In genomic region chr3:89378394-89379067, GRCm38 (mm10) we compare ENCODE assay signal across 8 mouse cellular contexts. TPM values are rescaled to one million over a fixed set of nuclear protein-coding genes. Genes with fewer than 3 reads are reported as not detected.
A peak's percentile ranks its signal among the peaks of the same experiment; 100 is the strongest.
DNase-seq lines count a peak whose midpoint lies in the region; ATAC-seq and TF ChIP-seq lines count a peak whose summit lies in the region.

No protein-coding gene starts in this region.

- peak; percentile 94 for ATAC-seq in kidney, embryonic 14.5 days (ENCODE audit: low FRiP score, low TSS enrichment)
- ATAC-seq in liver, embryonic 16.5 days (ENCODE audit: low read depth): peak; percentile 72
- peak; percentile 91 for ATAC-seq in neural tube, embryonic 14.5 days (ENCODE audit: low read depth)

- H3K9ac ChIP-seq in kidney, embryonic 14.5 days (ENCODE audit: low read depth, low read length): peak overlapping the region; percentile 71
- H3K9ac ChIP-seq in liver, embryonic 16.5 days (ENCODE audit: low read depth, low read length): peak overlapping the region; percentile 52; the same call in 1 of the 2 replicates
- H3K9ac ChIP-seq in neural tube, embryonic 14.5 days (replicated peaks; ENCODE audit: low read depth, low read length): peak overlapping the region; percentile 78

- peak overlapping the region; percentile 14 for H3K4me3 ChIP-seq in bone marrow, adult 2 months (replicated peaks; ENCODE audit: control insufficient read depth, low read depth, low read length)
- H3K4me3 ChIP-seq in embryonic fibroblast, embryonic 13.5 days (ENCODE audit: insufficient read depth, low read length): no peak overlapping the region
- H3K4me3 ChIP-seq in heart, embryonic 10.5 days: peak overlapping the region; percentile 75
- peak overlapping the region; percentile 49 for H3K4me3 ChIP-seq in kidney, embryonic 14.5 days (ENCODE audit: low read length)
- H3K4me3 ChIP-seq in liver, embryonic 16.5 days (ENCODE audit: low read depth, low read length): peak overlapping the region; percentile 54
- H3K4me3 ChIP-seq in neural tube, embryonic 14.5 days (ENCODE audit: low read depth, low read length): peak overlapping the region; percentile 51

- peak overlapping the region; percentile 88 for H3K4me2 ChIP-seq in kidney, embryonic 14.5 days (replicated peaks; ENCODE audit: low read depth, low read length)
- peak overlapping the region; percentile 69 for H3K4me2 ChIP-seq in liver, embryonic 16.5 days (ENCODE audit: low read depth, low read length)
- peak overlapping the region; percentile 95 for H3K4me2 ChIP-seq in neural tube, embryonic 14.5 days (ENCODE audit: low read depth, low read length)

- no peak; the same call in 1 of the 2 replicates for TF ChIP-seq POLR2A in bone marrow, adult 2 months (IDR thresholded peaks at IDR 0.05; ENCODE audit: borderline replicate concordance, control insufficient read depth, low read depth, low read length)
- TF ChIP-seq POLR2A in embryonic fibroblast, embryonic 13.5 days (IDR thresholded peaks at IDR 0.05; ENCODE audit: low read depth, low read length): peak; percentile 39

- DNase-seq in CD8-positive naive resting alpha-beta T cell, adult 2 months (ENCODE audit: low read depth in 2 of 2, low spot score in 2 of 2): peak; percentile 49 to 61
- peak; percentile 92 for DNase-seq in heart, embryonic 10.5 days (ENCODE audit: low spot score)
- peak; percentile 82 for DNase-seq in testis, postnatal 14 days (ENCODE audit: low spot score)

- no peaks in the 10 kb centered on the region; the same call in 1 of the 2 replicates for H3K27me3 ChIP-seq in heart, embryonic 10.5 days (ENCODE audit: insufficient read depth, poor library complexity, severe bottlenecking)
- no peaks in the 10 kb centered on the region for H3K27me3 ChIP-seq in kidney, embryonic 14.5 days (ENCODE audit: control insufficient read depth, insufficient read depth, low read length)
- no peaks in the 10 kb centered on the region for H3K27me3 ChIP-seq in liver, embryonic 16.5 days (ENCODE audit: control insufficient read depth, insufficient read depth, low read depth, low read length)
- H3K27me3 ChIP-seq in neural tube, embryonic 14.5 days (ENCODE audit: control insufficient read depth, insufficient read depth, low read length): no peaks in the 10 kb centered on the region

- peak; percentile 79 for TF ChIP-seq CTCF in bone marrow, adult 2 months (IDR thresholded peaks at IDR 0.05; ENCODE audit: control insufficient read depth, insufficient read depth, low read length)
- peak; percentile 86 for TF ChIP-seq CTCF in embryonic fibroblast, embryonic 13.5 days (IDR thresholded peaks at IDR 0.05; ENCODE audit: borderline replicate concordance, insufficient read depth, low read length)

- WGBS in bone marrow, adult 2 months: 5% methylated on average over 28 of the region's 29 CpGs
- 1% methylated on average over 28 of the region's 29 CpGs for WGBS in heart, embryonic 10.5 days
- WGBS in kidney, embryonic 14.5 days: 2% methylated on average over 29 of the region's 29 CpGs
- 4% methylated on average over 29 of the region's 29 CpGs for WGBS in liver, embryonic 16.5 days (ENCODE audit: insufficient replicate concordance)
- 1% methylated on average over 28 of the region's 29 CpGs for WGBS in neural tube, embryonic 14.5 days

- H3K36me3 ChIP-seq in heart, embryonic 10.5 days: peaks cover 24% of the 10 kb centered on the region
- no peaks in the 10 kb centered on the region; the same call in 1 of the 2 replicates for H3K36me3 ChIP-seq in kidney, embryonic 14.5 days (ENCODE audit: control insufficient read depth, insufficient read depth, low read length)
- no peaks in the 10 kb centered on the region for H3K36me3 ChIP-seq in liver, embryonic 16.5 days (ENCODE audit: control insufficient read depth, insufficient read depth)
- H3K36me3 ChIP-seq in neural tube, embryonic 14.5 days (ENCODE audit: control insufficient read depth, insufficient read depth, low read length): no peaks in the 10 kb centered on the region

- no peaks in the 10 kb centered on the region for H3K9me3 ChIP-seq in heart, embryonic 10.5 days
- H3K9me3 ChIP-seq in kidney, embryonic 14.5 days (ENCODE audit: control insufficient read depth, low read length): no peaks in the 10 kb centered on the region
- no peaks in the 10 kb centered on the region for H3K9me3 ChIP-seq in liver, embryonic 16.5 days (replicated peaks; ENCODE audit: control insufficient read depth, low read length)
- H3K9me3 ChIP-seq in neural tube, embryonic 14.5 days (ENCODE audit: control insufficient read depth, low read length): no peaks in the 10 kb centered on the region

- H3K27ac ChIP-seq in bone marrow, adult 2 months (ENCODE audit: control insufficient read depth, insufficient read depth, low read depth, low read length, poor library complexity): peak overlapping the region; percentile 57
- no peak overlapping the region for H3K27ac ChIP-seq in embryonic fibroblast, embryonic 13.5 days (ENCODE audit: insufficient read depth, low read length)
- peak overlapping the region; percentile 91 for H3K27ac ChIP-seq in heart, embryonic 10.5 days
- H3K27ac ChIP-seq in kidney, embryonic 14.5 days (ENCODE audit: low read depth, low read length): no peak overlapping the region
- H3K27ac ChIP-seq in liver, embryonic 16.5 days (ENCODE audit: low read length): no peak overlapping the region
- H3K27ac ChIP-seq in neural tube, embryonic 14.5 days (ENCODE audit: low read depth, low read length): peak overlapping the region; percentile 16; the same call in 1 of the 2 replicates

- H3K4me1 ChIP-seq in bone marrow, adult 2 months (ENCODE audit: control insufficient read depth, insufficient read depth, low read length): 0 out of 2 replicates have a peak, but pooled peaks cover 4% of the 10 kb centered on the region
- H3K4me1 ChIP-seq in embryonic fibroblast, embryonic 13.5 days (ENCODE audit: control insufficient read depth, insufficient read depth, low read length): 0 out of 2 replicates have a peak, but pooled peaks cover 7% of the 10 kb centered on the region
- peaks cover 28% of the 10 kb centered on the region for H3K4me1 ChIP-seq in heart, embryonic 10.5 days
- H3K4me1 ChIP-seq in kidney, embryonic 14.5 days (ENCODE audit: control insufficient read depth, insufficient read depth, low read length): peaks cover 11% of the 10 kb centered on the region; the same call in 1 of the 2 replicates
- H3K4me1 ChIP-seq in liver, embryonic 16.5 days (ENCODE audit: control insufficient read depth, low read depth, low read length): peaks cover 18% of the 10 kb centered on the region
- H3K4me1 ChIP-seq in neural tube, embryonic 14.5 days (ENCODE audit: control insufficient read depth, insufficient read depth, low read length): peaks cover 9% of the 10 kb centered on the region; the same call in 1 of the 2 replicates

RNA-seq across cellular contexts. Expression of gene Dcst1, which starts 13.5 kb away (rescaled TPM):
- 1.3 TPM in 1 of 2 replicates, not detected in the other for polyA plus RNA-seq in bone marrow, adult 2 months (2011; ENCODE audit: insufficient read depth, insufficient read length, low replicate concordance, missing spikeins)
- polyA plus RNA-seq in embryonic fibroblast, embryonic 13.5 days (2011; ENCODE audit: insufficient read length, low read depth, missing spikeins): not detected in 2 replicates
- 0.10 and 0.11 TPM in 2 replicates for polyA plus RNA-seq in heart, embryonic 10.5 days (2016; fragmentation: Nextera tagmentation; extraction: Ambion mirVana)
- polyA plus RNA-seq in kidney, embryonic 14.5 days (2014; fragmentation: Nextera tagmentation; extraction: Ambion mirVana): 0.63 and 1.5 TPM in 2 replicates
- 0.12 TPM in 1 of 2 replicates, not detected in the other for polyA plus RNA-seq in liver, embryonic 16.5 days (2015; fragmentation: Nextera tagmentation; extraction: Ambion mirVana)
- polyA plus RNA-seq in neural tube, embryonic 14.5 days (2014; fragmentation: Nextera tagmentation; extraction: Ambion mirVana): 1.1 and 1.4 TPM in 2 replicates

RNA-seq across cellular contexts. Expression of gene Zbtb7b, which starts 16.0 kb away (rescaled TPM):
- polyA plus RNA-seq in bone marrow, adult 2 months (2011; ENCODE audit: insufficient read depth, insufficient read length, low replicate concordance, missing spikeins): 20.8 and 40.2 TPM in 2 replicates
- polyA plus RNA-seq in embryonic fibroblast, embryonic 13.5 days (2011; ENCODE audit: insufficient read length, low read depth, missing spikeins): 46.9 and 56.0 TPM in 2 replicates
- polyA plus RNA-seq in heart, embryonic 10.5 days (2016; fragmentation: Nextera tagmentation; extraction: Ambion mirVana): 1.4 and 1.9 TPM in 2 replicates
- polyA plus RNA-seq in kidney, embryonic 14.5 days (2014; fragmentation: Nextera tagmentation; extraction: Ambion mirVana): 1.8 and 2.2 TPM in 2 replicates
- 2.4 and 2.7 TPM in 2 replicates for polyA plus RNA-seq in liver, embryonic 16.5 days (2015; fragmentation: Nextera tagmentation; extraction: Ambion mirVana)
- 0.40 and 0.78 TPM in 2 replicates for polyA plus RNA-seq in neural tube, embryonic 14.5 days (2014; fragmentation: Nextera tagmentation; extraction: Ambion mirVana)

RNA-seq across cellular contexts. Expression of gene Dcst2, which starts 16.8 kb away (rescaled TPM):
- polyA plus RNA-seq in bone marrow, adult 2 months (2011; ENCODE audit: insufficient read depth, insufficient read length, low replicate concordance, missing spikeins): 0.56 TPM in 1 of 2 replicates, not detected in the other
- polyA plus RNA-seq in embryonic fibroblast, embryonic 13.5 days (2011; ENCODE audit: insufficient read length, low read depth, missing spikeins): not detected in 2 replicates
- polyA plus RNA-seq in heart, embryonic 10.5 days (2016; fragmentation: Nextera tagmentation; extraction: Ambion mirVana): 0.05 TPM in 1 of 2 replicates, not detected in the other
- polyA plus RNA-seq in kidney, embryonic 14.5 days (2014; fragmentation: Nextera tagmentation; extraction: Ambion mirVana): 0.18 and 0.30 TPM in 2 replicates
- polyA plus RNA-seq in liver, embryonic 16.5 days (2015; fragmentation: Nextera tagmentation; extraction: Ambion mirVana): 0.05 TPM in 1 of 2 replicates, not detected in the other
- polyA plus RNA-seq in neural tube, embryonic 14.5 days (2014; fragmentation: Nextera tagmentation; extraction: Ambion mirVana): 0.19 and 0.25 TPM in 2 replicates

RNA-seq across cellular contexts. Expression of gene Lenep, which starts 24.1 kb away (rescaled TPM):
- 0.92 TPM in 1 of 2 replicates, not detected in the other for polyA plus RNA-seq in bone marrow, adult 2 months (2011; ENCODE audit: insufficient read depth, insufficient read length, low replicate concordance, missing spikeins)
- polyA plus RNA-seq in embryonic fibroblast, embryonic 13.5 days (2011; ENCODE audit: insufficient read length, low read depth, missing spikeins): not detected in 2 replicates
- polyA plus RNA-seq in heart, embryonic 10.5 days (2016; fragmentation: Nextera tagmentation; extraction: Ambion mirVana): not detected in 2 replicates
- polyA plus RNA-seq in kidney, embryonic 14.5 days (2014; fragmentation: Nextera tagmentation; extraction: Ambion mirVana): not detected in 2 replicates
- polyA plus RNA-seq in liver, embryonic 16.5 days (2015; fragmentation: Nextera tagmentation; extraction: Ambion mirVana): not detected in 2 replicates
- polyA plus RNA-seq in neural tube, embryonic 14.5 days (2014; fragmentation: Nextera tagmentation; extraction: Ambion mirVana): 0.88 and 1.9 TPM in 2 replicates

RNA-seq across cellular contexts. Expression of gene Adam15, which starts 28.7 kb away (rescaled TPM):
- 112 and 187 TPM in 2 replicates for polyA plus RNA-seq in bone marrow, adult 2 months (2011; ENCODE audit: insufficient read depth, insufficient read length, low replicate concordance, missing spikeins)
- polyA plus RNA-seq in embryonic fibroblast, embryonic 13.5 days (2011; ENCODE audit: insufficient read length, low read depth, missing spikeins): 112 and 136 TPM in 2 replicates
- 41.9 and 49.0 TPM in 2 replicates for polyA plus RNA-seq in heart, embryonic 10.5 days (2016; fragmentation: Nextera tagmentation; extraction: Ambion mirVana)
- polyA plus RNA-seq in kidney, embryonic 14.5 days (2014; fragmentation: Nextera tagmentation; extraction: Ambion mirVana): 35.9 and 47.1 TPM in 2 replicates
- 9.0 and 11.2 TPM in 2 replicates for polyA plus RNA-seq in liver, embryonic 16.5 days (2015; fragmentation: Nextera tagmentation; extraction: Ambion mirVana)
- 37.6 and 48.3 TPM in 2 replicates for polyA plus RNA-seq in neural tube, embryonic 14.5 days (2014; fragmentation: Nextera tagmentation; extraction: Ambion mirVana)

Comparison
In these comparisons a context has a peak if more than half of its experiments do, and no peak if none do; other contexts are left out.
1. H3K27ac ChIP-seq: peak in bone marrow, adult 2 months (single experiment), heart, embryonic 10.5 days (single experiment) and neural tube, embryonic 14.5 days (single experiment); none in embryonic fibroblast, embryonic 13.5 days (single experiment), kidney, embryonic 14.5 days (single experiment) and liver, embryonic 16.5 days (single experiment).
2. Peak in every context shown above with its lines, with median percentiles within 50 percentile points of each other: DNase-seq, ATAC-seq, H3K4me2 ChIP-seq and H3K9ac ChIP-seq.